Mouse (Mus musculus): ENCODE results near the gene Axdnd1.

GRCm38 (mm10) chr1:156449691-156450090 is 28.7 kb upstream of the Axdnd1 start:
- no peak for TF ChIP-seq CTCF (IDR thresholded peaks at IDR 0.05; ENCODE audit: extremely low read depth, insufficient read length, insufficient replicate concordance, low read depth, low read length)
- TF ChIP-seq POLR2A (IDR thresholded peaks at IDR 0.05; ENCODE audit: low read depth, low read length), result no peak

Measured in small intestine, adult 2 months (tissue).